Mouse (Mus musculus) brain, embryonic 14.5 days (tissue): ENCODE measurements around the gene Disp1.

Experiments used
- CTCF ChIP-seq: fragments of 200-500 bp; IDR thresholded peaks from 2 replicates; pipeline ENCODE4 v1.5.1; 2012; ENCODE audit warnings: inconsistent platforms, mild to moderate bottlenecking, moderate library complexity, borderline replicate concordance; ENCODE audit not compliant: insufficient read depth, insufficient read length; ENCODE audit errors: extremely low read depth
- POLR2A ChIP-seq: fragments of 200-500 bp; IDR thresholded peaks from 2 replicates; pipeline ENCODE4 v1.6.1; 2012; ENCODE audit warnings: mild to moderate bottlenecking, inconsistent platforms, borderline replicate concordance; ENCODE audit not compliant: poor library complexity, insufficient read depth, insufficient read length, severe bottlenecking; ENCODE audit errors: extremely low read depth

DNA sequence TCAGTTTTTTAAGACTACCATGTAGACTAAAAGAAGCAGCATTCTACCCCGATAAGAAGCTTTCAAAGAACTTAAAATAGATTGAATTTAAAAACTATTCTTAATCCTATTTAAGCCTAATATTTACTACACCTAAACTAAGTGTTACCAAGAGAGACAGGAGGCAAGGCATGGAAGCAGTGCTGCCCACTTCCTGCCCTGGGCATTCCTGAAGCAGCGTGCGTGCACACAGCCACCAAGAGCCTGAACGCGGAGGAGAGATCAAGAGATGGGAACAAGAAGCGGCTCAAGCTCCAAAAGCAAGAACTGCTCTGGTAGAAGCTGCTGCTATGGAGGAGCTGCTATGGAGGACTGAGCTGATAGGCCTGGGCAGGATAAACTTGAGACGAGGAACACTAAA, 106.2 kb downstream of the Disp1 start:
- TF ChIP-seq POLR2A (no peak), CTCF (no peak)
